7 mouse cellular contexts compared by ENCODE assay signal in genomic region chr6:134606949-134607746, GRCm38 (mm10). TPM values are rescaled to one million over a fixed set of nuclear protein-coding genes. Genes with fewer than 3 reads are reported as not detected.
DNase-seq lines count a peak whose midpoint lies in the region; ATAC-seq and TF ChIP-seq lines count a peak whose summit lies in the region.

No protein-coding gene starts in this region.

- no peak overlapping the region for H3K4me3 ChIP-seq in thymus, adult 2 months (ENCODE audit: control insufficient read depth, insufficient read depth, low read length)
- H3K4me3 ChIP-seq in bone marrow macrophage, adult 2 months (ENCODE audit: insufficient read depth, low read length) = no peak overlapping the region
- no peak overlapping the region for H3K4me3 ChIP-seq in heart, embryonic 16.5 days (ENCODE audit: low read length)
- no peak overlapping the region for H3K4me3 ChIP-seq in midbrain, embryonic 12.5 days

- no peak overlapping the region for H3K4me2 ChIP-seq in heart, embryonic 16.5 days (ENCODE audit: low read depth, low read length)
- no peak overlapping the region for H3K4me2 ChIP-seq in midbrain, embryonic 12.5 days (replicated peaks)

- no peak overlapping the region for H3K9ac ChIP-seq in heart, embryonic 16.5 days (ENCODE audit: low read length)
- H3K9ac ChIP-seq in midbrain, embryonic 12.5 days (replicated peaks) = no peak overlapping the region

- H3K27ac ChIP-seq in thymus, adult 2 months (ENCODE audit: control insufficient read depth, insufficient read depth, low read length) = no peak overlapping the region
- no peak overlapping the region for H3K27ac ChIP-seq in bone marrow macrophage, adult 2 months (ENCODE audit: insufficient read depth, low read depth, low read length)
- no peak overlapping the region for H3K27ac ChIP-seq in heart, embryonic 16.5 days (ENCODE audit: low read length)
- no peak overlapping the region for H3K27ac ChIP-seq in midbrain, embryonic 12.5 days (replicated peaks)

- ATAC-seq in heart, embryonic 16.5 days (replicated peaks; ENCODE audit: extremely low read depth, insufficient read depth, low FRiP score) = 0 out of 2 replicates have a peak, but pooled peaks have one; percentile 35
- ATAC-seq in midbrain, embryonic 12.5 days (ENCODE audit: low FRiP score, low read depth) = peak; percentile 65; the same call in 1 of the 2 replicates

- WGBS in thymus, adult 2 months = 76% methylated on average over 9 of the region's 9 CpGs
- WGBS in heart, embryonic 16.5 days = 54% methylated on average over 9 of the region's 9 CpGs
- 64% methylated on average over 9 of the region's 9 CpGs for WGBS in midbrain, embryonic 12.5 days

- no peaks in the 10 kb centered on the region for H3K9me3 ChIP-seq in heart, embryonic 16.5 days (replicated peaks; ENCODE audit: control insufficient read depth, low read length)
- H3K9me3 ChIP-seq in midbrain, embryonic 12.5 days = no peaks in the 10 kb centered on the region

- H3K4me1 ChIP-seq in thymus, adult 2 months (replicated peaks; ENCODE audit: control insufficient read depth, insufficient read depth, low read length) = no peaks in the 10 kb centered on the region
- H3K4me1 ChIP-seq in bone marrow macrophage, adult 2 months (ENCODE audit: control insufficient read depth, insufficient read depth, low read length) = no peaks in the 10 kb centered on the region
- H3K4me1 ChIP-seq in heart, embryonic 16.5 days (ENCODE audit: control insufficient read depth, insufficient read depth, low read length) = peaks cover 7% of the 10 kb centered on the region; the same call in 1 of the 2 replicates
- no peaks in the 10 kb centered on the region for H3K4me1 ChIP-seq in midbrain, embryonic 12.5 days

- H3K36me3 ChIP-seq in thymus, adult 2 months (ENCODE audit: control insufficient read depth, insufficient read depth, low read length) = no peaks in the 10 kb centered on the region
- peaks cover 3% of the 10 kb centered on the region; the same call in 1 of the 2 replicates for H3K36me3 ChIP-seq in heart, embryonic 16.5 days (ENCODE audit: control insufficient read depth, insufficient read depth)
- no peaks in the 10 kb centered on the region for H3K36me3 ChIP-seq in midbrain, embryonic 12.5 days

- TF ChIP-seq POLR2A in thymus, adult 2 months (IDR thresholded peaks at IDR 0.05; ENCODE audit: control insufficient read depth, extremely low read depth, insufficient read depth, low read length, poor library complexity) = no peak
- TF ChIP-seq POLR2A in bone marrow macrophage, adult 2 months (IDR thresholded peaks at IDR 0.05; ENCODE audit: borderline replicate concordance, low read depth, low read length) = no peak

- DNase-seq in thymus, adult 2 months = peak; percentile 8
- DNase-seq in thymus, postnatal 0 days (ENCODE audit: low spot score) = no peak
- DNase-seq in kidney, postnatal 14 days = peak; percentile 74
- no peak for DNase-seq in right cerebral cortex, postnatal 36 days (ENCODE audit: low spot score in 2 of 2)

- no peak for TF ChIP-seq CTCF in thymus, adult 2 months (IDR thresholded peaks at IDR 0.05; ENCODE audit: borderline replicate concordance, control insufficient read depth, extremely low read depth, insufficient read depth, low read length, poor library complexity)
- TF ChIP-seq CTCF in bone marrow macrophage, adult 2 months (IDR thresholded peaks at IDR 0.05; ENCODE audit: low read depth, low read length) = peak; percentile 29

- no peaks in the 10 kb centered on the region for H3K27me3 ChIP-seq in thymus, adult 2 months (ENCODE audit: control insufficient read depth, insufficient read depth, low read length)
- H3K27me3 ChIP-seq in heart, embryonic 16.5 days (ENCODE audit: control insufficient read depth, insufficient read depth, low read length) = peaks cover 3% of the 10 kb centered on the region; the same call in 1 of the 2 replicates
- no peaks in the 10 kb centered on the region; the same call in 1 of the 2 replicates for H3K27me3 ChIP-seq in midbrain, embryonic 12.5 days

RNA-seq across cellular contexts. Expression of gene Mansc1, which starts 25.1 kb away (rescaled TPM):
- 3.4 and 3.9 TPM in 2 replicates for polyA plus RNA-seq in thymus, adult 2 months (2012; rRNA removed)
- 3.4 and 3.8 TPM in 2 replicates for polyA plus RNA-seq in thymus, postnatal 0 days (2015; fragmentation: Nextera tagmentation; extraction: Ambion mirVana)
- polyA plus RNA-seq in bone marrow macrophage, adult 2 months (2012; ENCODE audit: insufficient read depth, insufficient read length, missing spikeins) = 4.3 and 5.6 TPM in 2 replicates
- polyA plus RNA-seq in heart, embryonic 16.5 days (2015; fragmentation: Nextera tagmentation; extraction: Ambion mirVana) = 5.8 and 8.0 TPM in 2 replicates
- 1.3 and 1.4 TPM in 2 replicates for polyA plus RNA-seq in midbrain, embryonic 12.5 days (2016; fragmentation: Nextera tagmentation; extraction: Ambion mirVana)

RNA-seq across cellular contexts. Expression of gene Borcs5, which starts 32.2 kb away (rescaled TPM):
- 16.9 and 18.8 TPM in 2 replicates for polyA plus RNA-seq in thymus, adult 2 months (2012; rRNA removed)
- polyA plus RNA-seq in thymus, postnatal 0 days (2015; fragmentation: Nextera tagmentation; extraction: Ambion mirVana) = 27.1 and 27.6 TPM in 2 replicates
- polyA plus RNA-seq in bone marrow macrophage, adult 2 months (2012; ENCODE audit: insufficient read depth, insufficient read length, missing spikeins) = 3.6 and 4.5 TPM in 2 replicates
- 16.9 and 17.5 TPM in 2 replicates for polyA plus RNA-seq in heart, embryonic 16.5 days (2015; fragmentation: Nextera tagmentation; extraction: Ambion mirVana)
- 32.9 and 35.3 TPM in 2 replicates for polyA plus RNA-seq in midbrain, embryonic 12.5 days (2016; fragmentation: Nextera tagmentation; extraction: Ambion mirVana)

RNA-seq across cellular contexts. Expression of gene Lrp6, which starts 40.4 kb away (rescaled TPM):
- 28.3 and 33.8 TPM in 2 replicates for polyA plus RNA-seq in thymus, adult 2 months (2012; rRNA removed)
- 20.0 and 22.0 TPM in 2 replicates for polyA plus RNA-seq in thymus, postnatal 0 days (2015; fragmentation: Nextera tagmentation; extraction: Ambion mirVana)
- polyA plus RNA-seq in bone marrow macrophage, adult 2 months (2012; ENCODE audit: insufficient read depth, insufficient read length, missing spikeins) = 33.1 and 37.0 TPM in 2 replicates
- 19.6 and 21.1 TPM in 2 replicates for polyA plus RNA-seq in heart, embryonic 16.5 days (2015; fragmentation: Nextera tagmentation; extraction: Ambion mirVana)
- 33.7 and 36.2 TPM in 2 replicates for polyA plus RNA-seq in midbrain, embryonic 12.5 days (2016; fragmentation: Nextera tagmentation; extraction: Ambion mirVana)

Comparison
In these comparisons a context has a peak if more than half of its experiments do, and no peak if none do; other contexts are left out.
1. DNase-seq: peak in thymus, adult 2 months (single experiment) and kidney, postnatal 14 days (single experiment); none in thymus, postnatal 0 days (single experiment) and right cerebral cortex, postnatal 36 days (0 of 2).